Mouse (Mus musculus) cerebellum, adult 8-10 months (tissue): ENCODE measurements around the gene Xlr5b.
"Not testable (repeated sequence)": the region's sequence is repeated elsewhere in the genome, so short reads cannot be mapped to it uniquely, and the experiment has no call there.

Experiments used
- DNase-seq: peaks from one replicate; pipeline ENCODE4 v3.0.0; 2022

Xlr5b gene

DNA sequence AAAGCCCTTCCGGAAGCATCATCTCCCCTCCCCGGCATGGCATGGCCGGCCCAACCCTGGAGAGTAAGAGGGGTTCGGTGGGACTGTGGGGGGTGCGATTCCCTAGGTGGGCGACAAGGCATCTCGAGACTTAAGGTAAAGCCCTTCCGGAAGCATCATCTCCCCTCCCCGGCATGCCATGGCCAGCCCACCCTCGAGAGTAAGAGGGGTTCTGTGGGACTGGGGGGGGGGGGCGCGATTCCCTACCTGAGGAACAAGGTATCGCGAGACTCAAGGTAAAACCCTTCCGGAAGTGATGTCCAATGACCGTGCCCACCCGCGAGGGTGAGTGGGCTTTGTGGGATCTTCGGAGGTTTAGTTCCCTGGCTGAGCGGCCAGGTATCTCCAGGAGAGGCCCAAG is at the start of gene Xlr5b:
TSS of gene Xlr5b (plus strand) at position 301 of the 400 bp plus-strand sequence.
- DNase-seq = not testable (repeated sequence)

DNA sequence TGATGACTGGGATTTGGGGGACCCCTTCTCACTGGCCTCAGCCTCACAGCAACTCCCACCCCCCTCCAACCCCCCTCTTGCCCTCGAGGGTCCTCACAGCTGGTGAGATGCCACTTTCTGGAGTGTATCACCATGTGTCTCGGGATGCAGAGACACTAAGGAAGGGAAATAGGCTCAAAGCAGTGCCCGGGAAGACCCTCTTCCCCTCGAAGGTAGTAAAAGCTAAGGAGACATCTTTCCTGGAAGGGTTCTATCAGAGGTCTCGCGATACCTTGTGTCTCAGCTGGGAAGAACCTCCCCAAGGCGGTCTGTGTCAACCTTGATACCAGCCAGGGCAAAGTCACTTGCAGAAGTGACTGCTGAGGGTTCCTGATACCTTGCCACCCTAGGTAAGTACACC is 31.8 kb upstream of the Xlr5b start, which contains the start of gene Gm14685:
TSS of gene Gm14685 (plus strand) at position 301 of the 400 bp plus-strand sequence.
- not testable (repeated sequence) for DNase-seq

DNA sequence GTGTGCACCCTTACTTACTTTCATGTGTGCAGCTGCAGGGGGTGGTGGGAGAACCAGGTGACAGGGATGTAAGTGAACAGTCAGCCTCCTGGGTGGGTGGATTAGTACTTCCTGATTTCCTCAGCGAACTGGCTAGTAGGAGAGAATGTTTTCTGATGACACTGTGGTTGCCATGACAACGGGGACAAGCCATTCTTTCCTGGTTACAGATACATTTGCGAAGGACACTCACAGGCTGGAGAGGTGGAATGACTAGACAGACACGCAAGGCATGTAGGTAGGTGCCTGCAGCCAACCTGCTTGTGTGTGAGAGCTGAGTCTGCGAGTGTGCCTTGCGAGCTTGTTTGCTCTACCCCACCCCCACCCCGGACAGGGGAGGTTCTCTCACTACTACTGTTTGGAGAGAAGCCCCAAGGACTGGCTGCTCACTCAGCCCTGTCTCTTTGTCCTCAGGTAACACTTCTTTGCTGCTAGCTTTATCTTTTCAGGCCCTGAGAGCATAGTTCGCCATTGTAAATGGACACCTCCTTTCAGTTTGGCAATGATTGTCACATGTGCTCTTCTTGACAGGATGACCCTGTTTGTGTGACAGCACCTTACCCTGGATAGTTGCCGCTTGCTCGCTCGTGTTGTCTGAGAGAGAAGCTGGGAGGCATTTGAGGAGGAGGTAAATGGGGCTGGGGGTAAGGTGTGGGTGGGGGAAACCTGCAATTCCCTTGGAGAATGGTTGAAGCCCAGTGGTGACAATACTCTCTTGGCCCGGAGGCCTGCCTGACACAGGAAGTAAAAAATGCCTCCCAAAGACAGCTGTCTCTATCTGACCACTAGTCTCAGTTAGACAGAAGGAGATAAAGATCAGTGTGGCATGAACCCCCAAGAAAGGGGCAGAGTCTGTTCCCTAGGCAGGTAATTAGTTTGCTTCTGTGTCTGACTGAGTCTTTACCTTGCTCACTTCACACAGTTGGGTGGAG is 25.5 kb upstream of the Xlr5b start:
- not testable (repeated sequence) for DNase-seq

DNA sequence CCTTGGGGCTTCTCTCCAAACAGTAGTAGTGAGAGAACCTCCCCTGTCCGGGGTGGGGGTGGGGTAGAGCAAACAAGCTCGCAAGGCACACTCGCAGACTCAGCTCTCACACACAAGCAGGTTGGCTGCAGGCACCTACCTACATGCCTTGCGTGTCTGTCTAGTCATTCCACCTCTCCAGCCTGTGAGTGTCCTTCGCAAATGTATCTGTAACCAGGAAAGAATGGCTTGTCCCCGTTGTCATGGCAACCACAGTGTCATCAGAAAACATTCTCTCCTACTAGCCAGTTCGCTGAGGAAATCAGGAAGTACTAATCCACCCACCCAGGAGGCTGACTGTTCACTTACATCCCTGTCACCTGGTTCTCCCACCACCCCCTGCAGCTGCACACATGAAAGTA is 5.4 kb upstream of the Xlr5b start:
- DNase-seq = not testable (repeated sequence)

DNA sequence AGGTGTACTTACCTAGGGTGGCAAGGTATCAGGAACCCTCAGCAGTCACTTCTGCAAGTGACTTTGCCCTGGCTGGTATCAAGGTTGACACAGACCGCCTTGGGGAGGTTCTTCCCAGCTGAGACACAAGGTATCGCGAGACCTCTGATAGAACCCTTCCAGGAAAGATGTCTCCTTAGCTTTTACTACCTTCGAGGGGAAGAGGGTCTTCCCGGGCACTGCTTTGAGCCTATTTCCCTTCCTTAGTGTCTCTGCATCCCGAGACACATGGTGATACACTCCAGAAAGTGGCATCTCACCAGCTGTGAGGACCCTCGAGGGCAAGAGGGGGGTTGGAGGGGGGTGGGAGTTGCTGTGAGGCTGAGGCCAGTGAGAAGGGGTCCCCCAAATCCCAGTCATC is 754 bp downstream of the Xlr5b start, which contains the start of gene DXBay18:
TSS of gene DXBay18 (minus strand) at position 101 of the 400 bp plus-strand sequence.
- not testable (repeated sequence) for DNase-seq

DNA sequence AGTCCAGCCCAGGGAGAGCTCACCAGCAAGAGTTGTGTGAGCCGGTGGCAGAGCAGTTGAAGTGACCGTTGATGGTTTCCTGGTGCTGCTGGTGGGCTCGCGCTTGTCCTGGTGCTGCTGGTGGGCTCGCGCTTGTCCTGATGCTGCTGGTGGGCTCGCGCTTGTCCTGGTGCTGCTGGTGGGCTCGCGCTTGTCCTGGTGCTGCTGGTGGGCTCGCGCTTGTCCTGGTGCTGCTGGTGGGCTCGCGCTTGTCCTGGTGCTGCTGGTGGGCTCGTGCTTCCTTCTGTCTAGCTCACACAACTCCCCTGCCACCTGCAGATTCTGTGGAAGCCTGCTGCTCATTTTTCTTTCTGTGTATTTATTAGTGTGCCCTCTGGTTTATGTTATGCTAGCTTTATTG is 28.3 kb downstream of the Xlr5b start, which contains the start of gene Spin2d:
TSS of gene Spin2d (minus strand) at position 101 of the 400 bp plus-strand sequence.
- DNase-seq = not testable (repeated sequence)

DNA sequence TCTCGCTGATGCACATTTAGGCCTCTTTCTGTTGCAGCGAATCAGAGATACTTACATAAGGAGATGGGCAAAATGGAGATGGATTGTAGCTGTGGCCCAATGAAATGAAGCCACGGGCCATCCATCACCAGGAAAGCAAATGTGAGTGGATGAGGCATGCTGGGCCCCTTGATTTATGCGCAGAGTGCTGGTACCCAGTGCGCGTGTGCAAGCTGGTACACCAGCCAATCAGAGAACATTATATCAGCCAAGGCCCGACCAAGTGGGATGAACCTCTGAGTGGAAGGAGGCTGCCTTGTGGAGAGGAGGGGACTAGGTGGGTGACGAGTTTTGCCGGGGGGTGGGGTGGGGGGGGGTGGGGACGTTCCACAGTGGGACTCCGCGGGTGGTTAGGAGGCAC is 43.3 kb downstream of the Xlr5b start, which contains the start of gene Xlr3b:
TSS of gene Xlr3b (plus strand) at position 274 of the 400 bp plus-strand sequence.
- DNase-seq = not testable (repeated sequence)
